Mouse (Mus musculus) heart, adult 2 months (tissue): Measurements from ENCODE around the gene Acnat1. TPM values are rescaled to one million over a fixed set of nuclear protein-coding genes. Genes with fewer than 3 reads are reported as not detected.

Experiments used
- polyA plus RNA-seq: library from polyadenylated mRNA; depleted of rRNA; stranded (reverse); fragments of >200 nt; gene quantifications from 2 replicates; pipeline ENCODE4 v1.2.3, GENCODE M21; 2012; rRNA removed
- total RNA-seq, 2 experiments: library from RNA; stranded (reverse); gene quantifications; 2 replicates each; pipeline ENCODE4 v1.2.3; 2021

The Acnat1 gene
- total and polyA plus RNA-seq, 3 experiments: not detected

Other genes with a start within 250 kb of the Acnat1 start
- gene Acnat2, start 65.8 kb downstream of the Acnat1 start, total RNA-seq: not detected
- gene Acnat2, start 65.8 kb downstream of the Acnat1 start, polyA plus RNA-seq: not detected in 2 replicates
- gene Baat, start 32.6 kb upstream of the Acnat1 start, total RNA-seq: under 1 TPM in 1 of 2 experiments, not detected in 1; 0.29 TPM
- gene Baat, start 32.6 kb upstream of the Acnat1 start, polyA plus RNA-seq: not detected in 2 replicates
- gene Mrpl50, start 47.2 kb upstream of the Acnat1 start, total RNA-seq: 10 to 100 TPM; 46.1 to 51.1 TPM
- gene Mrpl50, start 47.2 kb upstream of the Acnat1 start, polyA plus RNA-seq: 11.5 and 22.1 TPM in 2 replicates
- gene Zfp189, start 47.3 kb upstream of the Acnat1 start, total RNA-seq: 1 to 10 TPM; 6.2 to 6.5 TPM
- 1.3 and 2.1 TPM in 2 replicates for gene Zfp189, start 47.3 kb upstream of the Acnat1 start, polyA plus RNA-seq
- gene Aldob, start 75.6 kb upstream of the Acnat1 start, total RNA-seq: 1 to 10 TPM; 2.0 to 3.9 TPM
- gene Aldob, start 75.6 kb upstream of the Acnat1 start, polyA plus RNA-seq: 0.72 and 5.9 TPM in 2 replicates
- gene Tmem246, start 124.0 kb upstream of the Acnat1 start, total RNA-seq: 10 to 100 TPM; 53.5 to 61.8 TPM
- 77.3 and 106 TPM in 2 replicates for gene Tmem246, start 124.0 kb upstream of the Acnat1 start, polyA plus RNA-seq
- gene Rnf20, start 158.1 kb upstream of the Acnat1 start, total RNA-seq: 10 to 100 TPM; 34.9 to 36.1 TPM
- gene Rnf20, start 158.1 kb upstream of the Acnat1 start, polyA plus RNA-seq: 11.8 and 19.8 TPM in 2 replicates
- not detected for gene Ppp3r2, start 208.1 kb upstream of the Acnat1 start, total RNA-seq
- not detected in 2 replicates for gene Ppp3r2, start 208.1 kb upstream of the Acnat1 start, polyA plus RNA-seq